Mouse (Mus musculus) bone marrow, adult 2 months (tissue): Measurements from ENCODE around the gene Aacs.

Experiments used
- CTCF ChIP-seq: fragments of 200-500 bp; IDR thresholded peaks from 2 replicates; pipeline ENCODE4 v1.5.1; 2011; ENCODE audit warnings: low read length, control low read depth; ENCODE audit not compliant: control insufficient read depth, insufficient read depth
- POLR2A ChIP-seq: fragments of 200-500 bp; IDR thresholded peaks from 2 replicates; pipeline ENCODE4 v1.6.1; 2011; ENCODE audit warnings: low read depth, mild to moderate bottlenecking, control low read depth, low read length, borderline replicate concordance; ENCODE audit not compliant: control insufficient read depth

DNA sequence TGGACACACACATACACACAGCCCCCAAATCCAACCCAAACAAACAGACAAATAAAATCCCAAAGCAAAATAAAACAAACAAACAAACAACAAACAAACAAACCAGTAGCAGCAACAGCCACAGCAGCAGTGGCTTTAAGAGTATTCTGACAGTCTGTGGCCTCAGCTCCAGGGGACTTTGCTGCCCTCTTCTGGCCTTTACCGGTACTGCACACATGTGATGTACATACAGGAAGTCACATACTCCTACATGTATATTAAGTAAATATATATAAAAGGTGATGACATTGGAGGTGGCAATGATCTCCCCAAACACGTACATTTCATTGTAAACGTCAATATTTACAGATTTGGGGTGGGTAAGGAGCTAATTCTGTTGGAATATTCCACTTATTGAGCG is 50.9 kb downstream of the Aacs start:
- TF ChIP-seq CTCF (peak; percentile 54), POLR2A (no peak)
